Mouse (Mus musculus) embryonic facial prominence, embryonic 14.5 days (tissue): ENCODE data around the gene Gprc5a. TPM values are rescaled to one million over a fixed set of nuclear protein-coding genes. Genes with fewer than 3 reads are reported as not detected.

Experiments used
- ATAC-seq: fragments of 200-750 bp; cut with Nextera tagmentation; 2 replicates; pipeline ENCODE4 v1.8.0; 2017; ENCODE audit warnings: low read depth, moderate number of reproducible peaks, moderate TSS enrichment
- DNase-seq: peaks from one replicate; pipeline ENCODE4 v3.0.0-alpha.2; 2015; ENCODE audit warnings: low spot score
- H3K27ac ChIP-seq: fragments of 300-500 bp; sonication (generic); replicated peaks from 2 replicates; pipeline ENCODE4 v1.5.1; 2014; ENCODE audit warnings: low read depth, mild to moderate bottlenecking, low read length, moderate library complexity
- H3K27me3 ChIP-seq: fragments of 300-500 bp; sonication (generic); replicated peaks from 2 replicates; pipeline ENCODE4 v1.6.1; 2014; ENCODE audit warnings: low read length; ENCODE audit not compliant: control insufficient read depth, insufficient read depth
- H3K36me3 ChIP-seq: fragments of 300-500 bp; sonication (generic); 2 replicates; pipeline ENCODE4 v1.6.1; 2014; ENCODE audit warnings: low read length, mixed read lengths; ENCODE audit not compliant: control insufficient read depth, insufficient read depth
- H3K4me1 ChIP-seq: fragments of 300-500 bp; sonication (generic); 2 replicates; pipeline ENCODE4 v1.6.1; 2014; ENCODE audit warnings: antibody characterized with exemption, low read length; ENCODE audit not compliant: control insufficient read depth, insufficient read depth
- H3K4me2 ChIP-seq: fragments of 300-500 bp; sonication (generic); 2 replicates; pipeline ENCODE4 v1.6.1; 2014; ENCODE audit warnings: low read depth, mild to moderate bottlenecking, low read length, moderate library complexity, mixed read lengths
- H3K4me3 ChIP-seq: fragments of 300-500 bp; sonication (generic); 2 replicates; pipeline ENCODE4 v1.5.1; 2014; ENCODE audit warnings: low read depth, mild to moderate bottlenecking, low read length
- H3K9ac ChIP-seq: fragments of 300-500 bp; sonication (generic); 2 replicates; pipeline ENCODE4 v1.6.1; 2014; ENCODE audit warnings: low read depth, mild to moderate bottlenecking, low read length, moderate library complexity, mixed read lengths
- H3K9me3 ChIP-seq: fragments of 300-500 bp; sonication (generic); 2 replicates; pipeline ENCODE4 v1.6.1; 2016; ENCODE audit warnings: low read length; ENCODE audit not compliant: control insufficient read depth
- WGBS: fragments of 180-500 bp; shearing (Covaris S2); extraction: QIAGEN DNeasy Blood & Tissue Kit; methylation state at CpG from one replicate; pipeline ENCODE4 v1.1.7; 2014; 5-methylcytosine and 5-hydroxymethylcytosine counted together
- polyA plus RNA-seq: library from polyadenylated mRNA; unstranded; fragments of >200 nt; fragmentation: Nextera tagmentation; extraction: Ambion mirVana; gene quantifications from 2 replicates; pipeline ENCODE4 v1.2.1, GENCODE M21; 2014

Gene Gprc5a
- polyA plus RNA-seq, 1 experiment from 2014 or later, result 5.2 TPM

GRCm38 (mm10) chr6:135060728-135061127 is 4.7 kb upstream of the Gprc5a start:
- Histone ChIP-seq H3K36me3 (no peaks in the 10 kb centered on the region), H3K9me3 (no peaks in the 10 kb centered on the region), H3K9ac (no peak overlapping the region), H3K4me2 (no peak overlapping the region), H3K4me3 (no peak overlapping the region), H3K27me3 (no peaks in the 10 kb centered on the region), H3K4me1 (no peaks in the 10 kb centered on the region; the same call in none of the 2 replicates), H3K27ac (no peak overlapping the region)
- DNase-seq, result no peak
- no peak for ATAC-seq
- WGBS, result 92% methylated on average over 4 of the region's 4 CpGs

GRCm38 (mm10) chr6:135064621-135065020 is 830 bp upstream of the Gprc5a start:
- no peak overlapping the region for H3K9ac ChIP-seq
- peak overlapping the region; percentile 82; the same call in 1 of the 2 replicates for H3K4me2 ChIP-seq
- no peaks in the 10 kb centered on the region; the same call in none of the 2 replicates for H3K4me1 ChIP-seq
- no peaks in the 10 kb centered on the region for H3K36me3 ChIP-seq
- WGBS, result 68% methylated on average over 12 of the region's 12 CpGs
- no peak for DNase-seq
- ATAC-seq, result no peak
- H3K27ac ChIP-seq, result no peak overlapping the region
- no peaks in the 10 kb centered on the region for H3K27me3 ChIP-seq
- H3K9me3 ChIP-seq, result no peaks in the 10 kb centered on the region
- H3K4me3 ChIP-seq, result no peak overlapping the region

GRCm38 (mm10) chr6:135066795-135067445 is 1.5 kb downstream of the Gprc5a start:
- Histone ChIP-seq H3K4me1 (no peaks in the 10 kb centered on the region; the same call in none of the 2 replicates), H3K27ac (no peak overlapping the region), H3K36me3 (no peaks in the 10 kb centered on the region), H3K27me3 (no peaks in the 10 kb centered on the region), H3K4me3 (no peak overlapping the region), H3K9ac (no peak overlapping the region), H3K4me2 (no peak overlapping the region), H3K9me3 (no peaks in the 10 kb centered on the region)
- 27% methylated on average over 6 of the region's 6 CpGs for WGBS
- DNase-seq (peak; percentile 55), ATAC-seq (peak; percentile 60)

- H3K4me2 ChIP-seq, result no peak overlapping the region
- ATAC-seq (no peak), DNase-seq (no peak)
- H3K9ac ChIP-seq, result no peak overlapping the region
- no peaks in the 10 kb centered on the region for H3K27me3 ChIP-seq
- H3K27ac ChIP-seq, result no peak overlapping the region
- no peaks in the 10 kb centered on the region for H3K36me3 ChIP-seq
- no peak overlapping the region for H3K4me3 ChIP-seq
- 71% methylated on average over 5 of the region's 5 CpGs for WGBS
- H3K4me1 ChIP-seq, result no peaks in the 10 kb centered on the region; the same call in none of the 2 replicates
- H3K9me3 ChIP-seq, result no peaks in the 10 kb centered on the region
These were observed 2.8 kb downstream of the Gprc5a start for GRCm38 (mm10) chr6:135068221-135068620.

- H3K4me1 ChIP-seq, result no peaks in the 10 kb centered on the region; the same call in none of the 2 replicates
- no peaks in the 10 kb centered on the region for H3K36me3 ChIP-seq
- no peaks in the 10 kb centered on the region for H3K9me3 ChIP-seq
- DNase-seq, result no peak
- no peak overlapping the region for H3K4me3 ChIP-seq
- no peak overlapping the region for H3K27ac ChIP-seq
- H3K4me2 ChIP-seq, result no peak overlapping the region
- no peak for ATAC-seq
- H3K27me3 ChIP-seq, result no peaks in the 10 kb centered on the region
- WGBS, result 74% methylated on average over 6 of the region's 6 CpGs
- no peak overlapping the region for H3K9ac ChIP-seq
These were observed 4.4 kb downstream of the Gprc5a start for GRCm38 (mm10) chr6:135069856-135070255.

- 85% methylated on average over 2 of the region's 2 CpGs for WGBS
- no peak for DNase-seq
- Histone ChIP-seq H3K4me1 (no peaks in the 10 kb centered on the region; the same call in 1 of the 2 replicates), H3K9me3 (no peaks in the 10 kb centered on the region), H3K4me2 (no peak overlapping the region), H3K9ac (no peak overlapping the region), H3K27me3 (no peaks in the 10 kb centered on the region), H3K27ac (no peak overlapping the region), H3K4me3 (no peak overlapping the region), H3K36me3 (no peaks in the 10 kb centered on the region)
- ATAC-seq, result no peak
These were observed 4.9 kb downstream of the Gprc5a start for GRCm38 (mm10) chr6:135070347-135070746.

- 77% methylated on average over 6 of the region's 6 CpGs for WGBS
- ATAC-seq, result no peak
- H3K27me3 ChIP-seq, result no peaks in the 10 kb centered on the region
These were observed 9.0 kb downstream of the Gprc5a start for GRCm38 (mm10) chr6:135074405-135074947.

GRCm38 (mm10) chr6:135076202-135076601 is 10.8 kb downstream of the Gprc5a start:
- Histone ChIP-seq H3K4me2 (no peak overlapping the region), H3K27me3 (no peaks in the 10 kb centered on the region), H3K27ac (no peak overlapping the region), H3K9me3 (no peaks in the 10 kb centered on the region), H3K9ac (no peak overlapping the region), H3K4me1 (no peaks in the 10 kb centered on the region), H3K4me3 (no peak overlapping the region), H3K36me3 (no peaks in the 10 kb centered on the region)
- WGBS, result 43% methylated on average over 3 of the region's 3 CpGs
- ATAC-seq, result no peak
- no peak for DNase-seq

More at GRCm38 (mm10) chr6:135074405-135074947, 9.0 kb downstream of the Gprc5a start:
- H3K9me3 ChIP-seq, result no peaks in the 10 kb centered on the region
- no peak for DNase-seq
- H3K4me3 ChIP-seq, result no peak overlapping the region
- H3K4me1 ChIP-seq, result no peaks in the 10 kb centered on the region
- no peak overlapping the region for H3K27ac ChIP-seq
- H3K36me3 ChIP-seq, result no peaks in the 10 kb centered on the region
- no peak overlapping the region for H3K4me2 ChIP-seq
- H3K9ac ChIP-seq, result no peak overlapping the region

- H3K36me3 ChIP-seq, result no peaks in the 10 kb centered on the region
- 48% methylated on average over 12 of the region's 12 CpGs for WGBS
- H3K4me1 ChIP-seq, result no peaks in the 10 kb centered on the region
- DNase-seq (no peak), ATAC-seq (no peak)
- H3K4me3 ChIP-seq, result no peak overlapping the region
- no peak overlapping the region for H3K9ac ChIP-seq
- H3K4me2 ChIP-seq, result no peak overlapping the region
- no peaks in the 10 kb centered on the region for H3K27me3 ChIP-seq
- H3K27ac ChIP-seq, result no peak overlapping the region
- H3K9me3 ChIP-seq, result no peaks in the 10 kb centered on the region
These were observed 13.0 kb downstream of the Gprc5a start for GRCm38 (mm10) chr6:135078420-135078819.
